Mouse (Mus musculus) thymus, postnatal 14 days (tissue): ENCODE data around the gene Pias4.

ENCODE experiments used
- DNase-seq: peaks from one replicate; pipeline ENCODE4 v3.0.0; 2021

Gene Pias4

GRCm38 (mm10) chr10:81168521-81169244 is 960 bp upstream of the Pias4 start:
- DNase-seq, result peak; percentile 93

GRCm38 (mm10) chr10:81168087-81168431 is 336 bp upstream of the Pias4 start:
- DNase-seq, result peak; percentile 54

- DNase-seq, result no peak
Observed at GRCm38 (mm10) chr10:81165118-81165517, 2.6 kb downstream of the Pias4 start.

- no peak for DNase-seq
Observed at GRCm38 (mm10) chr10:81162318-81162652, 5.4 kb downstream of the Pias4 start.

GRCm38 (mm10) chr10:81161602-81162317 is 6.0 kb downstream of the Pias4 start:
- no peak for DNase-seq

GRCm38 (mm10) chr10:81154736-81155135 is 13.0 kb downstream of the Pias4 start:
- DNase-seq, result no peak

- DNase-seq, result no peak
Observed at GRCm38 (mm10) chr10:81154313-81154712, 13.4 kb downstream of the Pias4 start.

- DNase-seq, result no peak
Observed at GRCm38 (mm10) chr10:81152609-81153008, 15.1 kb downstream of the Pias4 start.

GRCm38 (mm10) chr10:81151261-81151660 is 16.5 kb downstream of the Pias4 start:
- no peak for DNase-seq

- no peak for DNase-seq
Observed at GRCm38 (mm10) chr10:81146296-81146695, 21.4 kb downstream of the Pias4 start.

GRCm38 (mm10) chr10:81145778-81146177 is 21.9 kb downstream of the Pias4 start:
- DNase-seq, result no peak

GRCm38 (mm10) chr10:81145307-81145706 is 22.4 kb downstream of the Pias4 start:
- no peak for DNase-seq

- no peak for DNase-seq
Observed at GRCm38 (mm10) chr10:81144667-81145066, 23.1 kb downstream of the Pias4 start.

- DNase-seq, result no peak
Observed at GRCm38 (mm10) chr10:81143845-81144437, 23.8 kb downstream of the Pias4 start.

- DNase-seq, result peak; percentile 28
Observed at GRCm38 (mm10) chr10:81143157-81143633, 24.5 kb downstream of the Pias4 start.

- no peak for DNase-seq
Observed at GRCm38 (mm10) chr10:81142551-81142981, 25.2 kb downstream of the Pias4 start.

GRCm38 (mm10) chr10:81141455-81142210 is 26.1 kb downstream of the Pias4 start:
- no peak for DNase-seq

GRCm38 (mm10) chr10:81140717-81141454 is 26.8 kb downstream of the Pias4 start:
- peak; percentile 48 for DNase-seq

- DNase-seq, result no peak
Observed at GRCm38 (mm10) chr10:81140005-81140404, 27.7 kb downstream of the Pias4 start.

GRCm38 (mm10) chr10:81139529-81139846 is 28.2 kb downstream of the Pias4 start:
- no peak for DNase-seq

- DNase-seq, result no peak
Observed at GRCm38 (mm10) chr10:81138821-81139528, 28.7 kb downstream of the Pias4 start.
